Mouse (Mus musculus): Measurements from ENCODE around the gene Kank1. TPM values are rescaled to one million over a fixed set of nuclear protein-coding genes. Genes with fewer than 3 reads are reported as not detected.

The Kank1 gene
- polyA plus RNA-seq, 1 experiment from 2014 or later = 26.6 TPM

- no peak overlapping the region for H3K27ac ChIP-seq (replicated peaks)
- no peaks in the 10 kb centered on the region for H3K36me3 ChIP-seq
- H3K4me1 ChIP-seq = no peaks in the 10 kb centered on the region
- no peaks in the 10 kb centered on the region for H3K27me3 ChIP-seq
- H3K9me3 ChIP-seq (replicated peaks) = no peaks in the 10 kb centered on the region
- no peak overlapping the region for H3K9ac ChIP-seq
- WGBS = 75% methylated on average over 4 of the region's 4 CpGs
- H3K4me2 ChIP-seq (replicated peaks) = no peak overlapping the region
- ATAC-seq (ENCODE audit: insufficient number of reproducible peaks, low FRiP score, low TSS enrichment, low read depth) = no peak
- no peak overlapping the region for H3K4me3 ChIP-seq (replicated peaks)
Observed at GRCm38 (mm10) chr19:25230058-25230974, 6.5 kb upstream of the Kank1 start.

DNA sequence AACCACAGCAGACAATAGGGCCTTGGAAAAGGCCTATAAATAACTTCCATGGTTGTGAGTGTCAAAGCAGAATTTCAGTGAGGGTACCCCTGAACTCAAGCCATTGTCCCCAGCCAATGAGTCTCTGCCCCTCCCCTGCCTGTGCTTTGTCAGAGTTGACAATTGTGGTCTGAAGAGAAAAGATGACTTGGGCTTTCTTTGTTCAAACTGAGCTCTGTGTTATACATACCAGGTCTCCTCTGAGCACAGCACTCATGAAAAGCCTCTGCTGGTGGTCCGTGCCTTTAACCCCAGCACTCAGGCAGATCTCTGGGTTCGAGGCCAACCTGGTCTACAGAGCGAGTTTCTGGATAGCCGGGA is 5.8 kb upstream of the Kank1 start:
- no peak overlapping the region for H3K9ac ChIP-seq
- no peak for ATAC-seq (ENCODE audit: insufficient number of reproducible peaks, low FRiP score, low TSS enrichment, low read depth)
- no peak overlapping the region for H3K4me3 ChIP-seq (replicated peaks)
- peaks cover under 1% of the 10 kb centered on the region; the same call in 1 of the 2 replicates for H3K27me3 ChIP-seq
- 80% methylated on average over 4 of the region's 4 CpGs for WGBS
- no peaks in the 10 kb centered on the region for H3K4me1 ChIP-seq
- no peaks in the 10 kb centered on the region for H3K9me3 ChIP-seq (replicated peaks)
- no peaks in the 10 kb centered on the region for H3K36me3 ChIP-seq
- no peak overlapping the region for H3K27ac ChIP-seq (replicated peaks)
- H3K4me2 ChIP-seq (replicated peaks) = no peak overlapping the region

DNA sequence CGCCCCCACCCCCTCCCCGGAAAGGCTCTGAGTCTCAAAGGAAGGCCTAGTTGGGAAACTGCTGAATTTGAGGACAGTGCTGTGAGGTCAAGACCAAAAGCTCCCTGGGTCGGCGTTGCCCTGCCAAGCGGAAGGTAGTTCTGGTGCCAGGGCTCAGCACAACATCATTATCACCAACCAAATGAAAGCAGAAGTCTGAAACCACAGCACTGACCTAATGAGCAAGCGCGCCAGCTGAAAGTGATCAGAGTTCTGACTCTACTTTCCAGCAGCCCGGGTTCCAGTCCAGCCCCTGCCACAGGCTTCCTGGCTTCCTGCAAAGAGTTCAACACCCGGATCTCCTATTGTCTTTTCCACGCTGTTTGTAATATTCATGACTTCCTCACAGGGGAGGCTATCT is 4.7 kb upstream of the Kank1 start:
- no peak for ATAC-seq (ENCODE audit: insufficient number of reproducible peaks, low FRiP score, low TSS enrichment, low read depth)
- whole genome bisulfite sequencing = 65% methylated on average over 10 of the region's 10 CpGs
- Histone ChIP-seq H3K4me1 (peaks cover 6% of the 10 kb centered on the region), H3K9me3 (replicated peaks) (no peaks in the 10 kb centered on the region), H3K4me3 (replicated peaks) (no peak overlapping the region), H3K36me3 (no peaks in the 10 kb centered on the region), H3K4me2 (replicated peaks) (no peak overlapping the region), H3K9ac (no peak overlapping the region), H3K27me3 (peaks cover 9% of the 10 kb centered on the region), H3K27ac (replicated peaks) (no peak overlapping the region)

DNA sequence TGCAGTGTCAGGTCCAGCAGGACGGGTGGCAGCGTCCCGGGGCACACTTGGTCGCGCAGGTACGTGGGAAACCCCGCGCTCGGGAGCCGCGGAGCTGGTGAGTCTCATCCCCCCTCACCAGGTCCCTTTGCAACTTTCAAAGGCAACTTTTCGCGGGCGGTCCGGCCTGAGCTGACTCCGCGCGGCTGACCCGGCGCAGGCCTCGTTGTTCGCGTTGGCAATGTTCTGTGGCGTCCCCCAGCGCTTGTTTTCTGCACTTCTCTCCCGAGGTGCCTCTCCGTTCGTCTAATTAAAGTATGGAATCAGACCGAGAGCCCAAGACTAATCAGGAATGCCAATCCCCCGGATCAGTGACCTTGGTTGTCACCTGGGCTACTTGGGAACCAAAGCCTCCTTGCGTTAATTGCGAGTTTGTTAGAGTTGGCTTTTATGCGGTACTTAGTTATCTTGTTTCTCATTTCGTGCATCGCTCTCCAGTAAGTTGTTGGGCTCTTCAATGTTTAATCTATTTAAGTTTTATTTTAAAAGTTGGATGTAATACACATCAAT is 791 bp downstream of the Kank1 start:
- Histone ChIP-seq H3K27me3 (peaks cover 18% of the 10 kb centered on the region), H3K4me1 (peaks cover 13% of the 10 kb centered on the region), H3K4me2 (replicated peaks) (peak overlapping the region; percentile 100), H3K27ac (replicated peaks) (no peak overlapping the region), H3K9me3 (replicated peaks) (no peaks in the 10 kb centered on the region), H3K9ac (peak overlapping the region; percentile 7), H3K4me3 (replicated peaks) (peak overlapping the region; percentile 67), H3K36me3 (no peaks in the 10 kb centered on the region)
- no peak for ATAC-seq (ENCODE audit: insufficient number of reproducible peaks, low FRiP score, low TSS enrichment, low read depth)
- 1% methylated on average over 35 of the region's 35 CpGs for WGBS

GRCm38 (mm10) chr19:25238121-25238520 is 1.3 kb downstream of the Kank1 start:
- Histone ChIP-seq H3K27ac (replicated peaks) (no peak overlapping the region), H3K9me3 (replicated peaks) (no peaks in the 10 kb centered on the region), H3K4me3 (replicated peaks) (peak overlapping the region; percentile 67), H3K4me1 (peaks cover 13% of the 10 kb centered on the region), H3K9ac (no peak overlapping the region; the same call in 1 of the 2 replicates), H3K4me2 (replicated peaks) (peak overlapping the region; percentile 100), H3K27me3 (peaks cover 18% of the 10 kb centered on the region), H3K36me3 (no peaks in the 10 kb centered on the region)
- 7% methylated on average over 13 of the region's 13 CpGs for WGBS
- ATAC-seq (ENCODE audit: insufficient number of reproducible peaks, low FRiP score, low TSS enrichment, low read depth) = no peak

- H3K4me2 ChIP-seq (replicated peaks) = no peak overlapping the region
- ATAC-seq (ENCODE audit: insufficient number of reproducible peaks, low FRiP score, low TSS enrichment, low read depth) = no peak
- 0 out of 2 replicates have a peak, but pooled peaks cover 3% of the 10 kb centered on the region for H3K27me3 ChIP-seq
- no peak overlapping the region for H3K4me3 ChIP-seq (replicated peaks)
- H3K9me3 ChIP-seq (replicated peaks) = no peaks in the 10 kb centered on the region
- no peak overlapping the region for H3K9ac ChIP-seq
- H3K27ac ChIP-seq (replicated peaks) = no peak overlapping the region
- no peaks in the 10 kb centered on the region for H3K36me3 ChIP-seq
- H3K4me1 ChIP-seq = peaks cover under 1% of the 10 kb centered on the region; the same call in 1 of the 2 replicates
- WGBS = 61% methylated on average over 4 of the region's 4 CpGs
Observed at GRCm38 (mm10) chr19:25243566-25243965, 6.8 kb downstream of the Kank1 start.

GRCm38 (mm10) chr19:25246062-25246461 is 9.3 kb downstream of the Kank1 start:
- Histone ChIP-seq H3K4me2 (replicated peaks) (no peak overlapping the region), H3K9ac (no peak overlapping the region), H3K36me3 (no peaks in the 10 kb centered on the region), H3K27me3 (no peaks in the 10 kb centered on the region), H3K4me3 (replicated peaks) (no peak overlapping the region), H3K27ac (replicated peaks) (no peak overlapping the region), H3K9me3 (replicated peaks) (no peaks in the 10 kb centered on the region), H3K4me1 (peaks cover 4% of the 10 kb centered on the region; the same call in 1 of the 2 replicates)
- 94% methylated on average over 8 of the region's 8 CpGs for WGBS
- no peak for ATAC-seq (ENCODE audit: insufficient number of reproducible peaks, low FRiP score, low TSS enrichment, low read depth)

DNA sequence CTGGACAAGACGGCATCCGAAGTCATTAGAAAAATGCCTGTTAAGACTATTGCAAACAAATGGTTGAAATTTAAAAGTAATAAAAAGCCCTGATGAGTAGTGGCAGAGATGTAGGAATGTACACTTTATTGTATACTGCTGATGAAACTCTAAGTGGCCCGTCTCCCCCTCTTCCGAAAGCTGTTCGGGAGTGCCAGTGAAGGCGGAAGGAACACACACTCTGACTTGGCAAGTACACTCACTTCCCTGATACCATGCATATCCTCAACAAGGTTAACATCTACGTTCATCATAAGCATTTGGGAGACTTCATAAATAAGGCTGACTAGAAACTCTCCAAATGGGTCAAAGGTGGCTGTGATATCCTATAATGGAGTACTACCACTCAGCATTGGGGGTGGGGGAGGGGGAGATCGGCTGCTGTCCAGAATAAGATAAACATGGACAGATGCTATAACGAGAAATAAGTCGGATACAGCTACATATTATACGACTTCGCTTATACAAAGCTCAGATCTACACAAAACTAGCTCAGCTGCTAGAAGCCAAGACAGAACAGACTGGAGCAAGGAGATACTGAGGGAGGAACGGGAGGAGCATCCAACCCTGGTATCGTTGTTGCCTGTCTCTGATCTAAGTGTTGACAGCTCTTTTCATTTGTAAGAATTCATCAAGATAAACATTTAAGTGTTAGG is 11.2 kb downstream of the Kank1 start:
- no peak overlapping the region for H3K4me2 ChIP-seq (replicated peaks)
- peaks cover 4% of the 10 kb centered on the region; the same call in 1 of the 2 replicates for H3K4me1 ChIP-seq
- no peak overlapping the region for H3K27ac ChIP-seq (replicated peaks)
- no peaks in the 10 kb centered on the region for H3K27me3 ChIP-seq
- H3K9ac ChIP-seq = no peak overlapping the region
- no peak for ATAC-seq (ENCODE audit: insufficient number of reproducible peaks, low FRiP score, low TSS enrichment, low read depth)
- 82% methylated on average over 14 of the region's 14 CpGs for WGBS
- H3K9me3 ChIP-seq (replicated peaks) = no peaks in the 10 kb centered on the region
- H3K4me3 ChIP-seq (replicated peaks) = no peak overlapping the region
- H3K36me3 ChIP-seq = no peaks in the 10 kb centered on the region

- Histone ChIP-seq H3K9me3 (replicated peaks) (no peaks in the 10 kb centered on the region), H3K4me2 (replicated peaks) (no peak overlapping the region), H3K27ac (replicated peaks) (no peak overlapping the region), H3K9ac (no peak overlapping the region), H3K4me1 (peaks cover 4% of the 10 kb centered on the region; the same call in 1 of the 2 replicates), H3K27me3 (no peaks in the 10 kb centered on the region), H3K36me3 (no peaks in the 10 kb centered on the region), H3K4me3 (replicated peaks) (no peak overlapping the region)
- no peak for ATAC-seq (ENCODE audit: insufficient number of reproducible peaks, low FRiP score, low TSS enrichment, low read depth)
- 53% methylated on average over 13 of the region's 13 CpGs for WGBS
Observed at GRCm38 (mm10) chr19:25249230-25249629, 12.5 kb downstream of the Kank1 start.

- Histone ChIP-seq H3K9ac (no peak overlapping the region), H3K27me3 (no peaks in the 10 kb centered on the region), H3K9me3 (replicated peaks) (no peaks in the 10 kb centered on the region), H3K4me1 (peaks cover 4% of the 10 kb centered on the region; the same call in 1 of the 2 replicates), H3K4me2 (replicated peaks) (no peak overlapping the region), H3K4me3 (replicated peaks) (no peak overlapping the region), H3K27ac (replicated peaks) (no peak overlapping the region), H3K36me3 (no peaks in the 10 kb centered on the region)
- no peak for ATAC-seq (ENCODE audit: insufficient number of reproducible peaks, low FRiP score, low TSS enrichment, low read depth)
- 81% methylated on average over 3 of the region's 3 CpGs for WGBS
Observed at GRCm38 (mm10) chr19:25251610-25252140, 14.9 kb downstream of the Kank1 start.

DNA sequence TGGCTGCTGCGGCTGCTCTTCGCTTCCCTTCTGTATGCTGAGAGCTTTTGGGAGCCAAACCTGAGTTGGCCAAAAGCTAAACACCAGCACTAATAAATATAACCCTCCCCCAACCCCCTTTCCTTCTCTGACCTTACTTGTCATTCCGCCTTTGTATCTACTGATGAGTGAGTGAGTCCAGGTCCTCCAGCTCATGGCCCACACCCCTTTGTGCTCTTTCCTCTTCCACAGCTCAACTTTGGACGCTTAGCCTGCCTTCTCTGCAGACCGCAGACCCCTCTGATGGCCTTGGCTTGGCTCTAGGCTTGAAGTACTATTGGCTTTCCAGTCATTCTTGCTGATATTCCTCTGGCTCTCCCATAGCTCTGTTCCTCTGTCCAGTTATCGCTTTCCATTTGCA is 16.4 kb downstream of the Kank1 start:
- Histone ChIP-seq H3K27ac (replicated peaks) (no peak overlapping the region), H3K9ac (no peak overlapping the region), H3K4me3 (replicated peaks) (no peak overlapping the region), H3K4me1 (peaks cover 4% of the 10 kb centered on the region; the same call in 1 of the 2 replicates), H3K9me3 (replicated peaks) (no peaks in the 10 kb centered on the region), H3K27me3 (no peaks in the 10 kb centered on the region), H3K4me2 (replicated peaks) (no peak overlapping the region), H3K36me3 (no peaks in the 10 kb centered on the region)
- no peak for ATAC-seq (ENCODE audit: insufficient number of reproducible peaks, low FRiP score, low TSS enrichment, low read depth)
- 90% methylated on average over 6 of the region's 6 CpGs for WGBS
